Mouse (Mus musculus): ENCODE measurements around the gene Pkd1l1. TPM values are rescaled to one million over a fixed set of nuclear protein-coding genes. Genes with fewer than 3 reads are reported as not detected.

The Pkd1l1 gene
- polyA plus RNA-seq, 1 experiment from 2014 or later, result 0.08 TPM

- H3K4me3 ChIP-seq (replicated peaks), result no peak overlapping the region
- H3K4me1 ChIP-seq (replicated peaks), result peaks cover 4% of the 10 kb centered on the region; the same call in 1 of the 2 replicates
- 7% methylated on average over 5 of the region's 5 CpGs for WGBS
- ATAC-seq, result no peak
- no peak overlapping the region for H3K4me2 ChIP-seq (replicated peaks)
- H3K27ac ChIP-seq, result no peak overlapping the region
- H3K9ac ChIP-seq (replicated peaks), result no peak overlapping the region
- no peaks in the 10 kb centered on the region for H3K27me3 ChIP-seq
- H3K9me3 ChIP-seq, result no peaks in the 10 kb centered on the region
- no peaks in the 10 kb centered on the region for H3K36me3 ChIP-seq
These were observed 161.5 kb downstream of the Pkd1l1 start for GRCm38 (mm10) chr11:8811506-8812100.

GRCm38 (mm10) chr11:8809644-8810043 is 163.4 kb downstream of the Pkd1l1 start:
- Histone ChIP-seq H3K9ac (replicated peaks) (no peak overlapping the region), H3K4me3 (replicated peaks) (no peak overlapping the region), H3K27ac (no peak overlapping the region), H3K4me2 (replicated peaks) (no peak overlapping the region), H3K27me3 (no peaks in the 10 kb centered on the region), H3K36me3 (no peaks in the 10 kb centered on the region), H3K4me1 (replicated peaks) (peaks cover 4% of the 10 kb centered on the region; the same call in 1 of the 2 replicates), H3K9me3 (no peaks in the 10 kb centered on the region)
- ATAC-seq, result no peak
- 71% methylated on average over 1 of the region's 1 CpGs for WGBS

GRCm38 (mm10) chr11:8807009-8807408 is 166.1 kb downstream of the Pkd1l1 start:
- no peak for ATAC-seq
- no peak overlapping the region for H3K9ac ChIP-seq (replicated peaks)
- H3K27me3 ChIP-seq, result no peaks in the 10 kb centered on the region
- WGBS, result 76% methylated on average over 4 of the region's 4 CpGs
- no peak overlapping the region for H3K27ac ChIP-seq
- no peak overlapping the region for H3K4me3 ChIP-seq (replicated peaks)
- H3K36me3 ChIP-seq, result no peaks in the 10 kb centered on the region
- H3K4me2 ChIP-seq (replicated peaks), result no peak overlapping the region
- peaks cover 4% of the 10 kb centered on the region; the same call in 1 of the 2 replicates for H3K4me1 ChIP-seq (replicated peaks)
- no peaks in the 10 kb centered on the region for H3K9me3 ChIP-seq

GRCm38 (mm10) chr11:8804178-8804577 is 168.9 kb downstream of the Pkd1l1 start:
- H3K27me3 ChIP-seq, result no peaks in the 10 kb centered on the region
- no peak for ATAC-seq
- no peaks in the 10 kb centered on the region for H3K9me3 ChIP-seq
- H3K36me3 ChIP-seq, result no peaks in the 10 kb centered on the region
- no peaks in the 10 kb centered on the region for H3K4me1 ChIP-seq (replicated peaks)
- WGBS, result 81% methylated on average over 3 of the region's 3 CpGs
- H3K27ac ChIP-seq, result no peak overlapping the region
- H3K4me3 ChIP-seq (replicated peaks), result no peak overlapping the region
- no peak overlapping the region for H3K4me2 ChIP-seq (replicated peaks)
- no peak overlapping the region for H3K9ac ChIP-seq (replicated peaks)

- H3K27ac ChIP-seq, result no peak overlapping the region
- H3K9me3 ChIP-seq, result no peaks in the 10 kb centered on the region
- ATAC-seq, result no peak
- H3K4me1 ChIP-seq (replicated peaks), result no peaks in the 10 kb centered on the region
- no peak overlapping the region for H3K9ac ChIP-seq (replicated peaks)
- H3K4me3 ChIP-seq (replicated peaks), result no peak overlapping the region
- no peaks in the 10 kb centered on the region for H3K27me3 ChIP-seq
- WGBS, result 93% methylated on average over 5 of the region's 5 CpGs
- H3K4me2 ChIP-seq (replicated peaks), result no peak overlapping the region
- H3K36me3 ChIP-seq, result no peaks in the 10 kb centered on the region
These were observed 175.6 kb downstream of the Pkd1l1 start for GRCm38 (mm10) chr11:8797486-8797885.

GRCm38 (mm10) chr11:8795031-8795430 is 178.0 kb downstream of the Pkd1l1 start:
- no peaks in the 10 kb centered on the region for H3K4me1 ChIP-seq (replicated peaks)
- ATAC-seq, result no peak
- no peak overlapping the region for H3K4me2 ChIP-seq (replicated peaks)
- WGBS, result 90% methylated on average over 3 of the region's 3 CpGs
- H3K9me3 ChIP-seq, result no peaks in the 10 kb centered on the region
- H3K36me3 ChIP-seq, result no peaks in the 10 kb centered on the region
- H3K9ac ChIP-seq (replicated peaks), result no peak overlapping the region
- H3K27me3 ChIP-seq, result no peaks in the 10 kb centered on the region
- H3K4me3 ChIP-seq (replicated peaks), result no peak overlapping the region
- no peak overlapping the region for H3K27ac ChIP-seq

- H3K9ac ChIP-seq (replicated peaks), result no peak overlapping the region
- H3K27ac ChIP-seq, result no peak overlapping the region
- no peaks in the 10 kb centered on the region for H3K9me3 ChIP-seq
- 88% methylated on average over 2 of the region's 2 CpGs for WGBS
- no peak overlapping the region for H3K4me3 ChIP-seq (replicated peaks)
- no peak overlapping the region for H3K4me2 ChIP-seq (replicated peaks)
- no peaks in the 10 kb centered on the region for H3K4me1 ChIP-seq (replicated peaks)
- H3K36me3 ChIP-seq, result no peaks in the 10 kb centered on the region
- no peak for ATAC-seq
- H3K27me3 ChIP-seq, result no peaks in the 10 kb centered on the region
These were observed 180.9 kb downstream of the Pkd1l1 start for GRCm38 (mm10) chr11:8792146-8792545.

- no peak for ATAC-seq
- Histone ChIP-seq H3K27me3 (no peaks in the 10 kb centered on the region), H3K4me2 (replicated peaks) (no peak overlapping the region), H3K4me1 (replicated peaks) (no peaks in the 10 kb centered on the region), H3K4me3 (replicated peaks) (no peak overlapping the region), H3K9me3 (no peaks in the 10 kb centered on the region), H3K9ac (replicated peaks) (no peak overlapping the region), H3K36me3 (no peaks in the 10 kb centered on the region), H3K27ac (no peak overlapping the region)
- WGBS, result 77% methylated on average over 5 of the region's 5 CpGs
These were observed 183.9 kb downstream of the Pkd1l1 start for GRCm38 (mm10) chr11:8789186-8789585.

- Histone ChIP-seq H3K4me3 (replicated peaks) (no peak overlapping the region), H3K36me3 (no peaks in the 10 kb centered on the region)
These were observed 185.5 kb downstream of the Pkd1l1 start for GRCm38 (mm10) chr11:8787604-8788003.

GRCm38 (mm10) chr11:8784413-8784812 is 188.7 kb downstream of the Pkd1l1 start:
- no peak overlapping the region for H3K9ac ChIP-seq (replicated peaks)
- no peaks in the 10 kb centered on the region for H3K36me3 ChIP-seq
- H3K4me3 ChIP-seq (replicated peaks), result no peak overlapping the region
- H3K4me1 ChIP-seq (replicated peaks), result peaks cover under 1% of the 10 kb centered on the region; the same call in 1 of the 2 replicates
- no peaks in the 10 kb centered on the region for H3K27me3 ChIP-seq
- WGBS, result 82% methylated on average over 4 of the region's 4 CpGs
- no peak overlapping the region for H3K4me2 ChIP-seq (replicated peaks)
- no peak for ATAC-seq
- H3K9me3 ChIP-seq, result no peaks in the 10 kb centered on the region
- no peak overlapping the region for H3K27ac ChIP-seq

More at GRCm38 (mm10) chr11:8787604-8788003, 185.5 kb downstream of the Pkd1l1 start:
- 91% methylated on average over 3 of the region's 3 CpGs for WGBS
- Histone ChIP-seq H3K9ac (replicated peaks) (no peak overlapping the region), H3K4me1 (replicated peaks) (no peaks in the 10 kb centered on the region), H3K4me2 (replicated peaks) (no peak overlapping the region), H3K9me3 (no peaks in the 10 kb centered on the region), H3K27me3 (no peaks in the 10 kb centered on the region), H3K27ac (no peak overlapping the region)
- no peak for ATAC-seq

GRCm38 (mm10) chr11:8782141-8782465 is 191.0 kb downstream of the Pkd1l1 start:
- H3K4me3 ChIP-seq (replicated peaks), result no peak overlapping the region
- 84% methylated on average over 3 of the region's 3 CpGs for WGBS
- no peaks in the 10 kb centered on the region for H3K36me3 ChIP-seq
- H3K9me3 ChIP-seq, result no peaks in the 10 kb centered on the region
- no peak overlapping the region for H3K9ac ChIP-seq (replicated peaks)
- no peak for ATAC-seq
- H3K4me1 ChIP-seq (replicated peaks), result peaks cover 4% of the 10 kb centered on the region; the same call in 1 of the 2 replicates
- no peaks in the 10 kb centered on the region for H3K27me3 ChIP-seq
- H3K27ac ChIP-seq, result no peak overlapping the region
- H3K4me2 ChIP-seq (replicated peaks), result no peak overlapping the region

GRCm38 (mm10) chr11:8781308-8782140 is 191.5 kb downstream of the Pkd1l1 start:
- WGBS, result 87% methylated on average over 10 of the region's 10 CpGs
- no peaks in the 10 kb centered on the region for H3K36me3 ChIP-seq
- H3K4me2 ChIP-seq (replicated peaks), result no peak overlapping the region
- H3K9ac ChIP-seq (replicated peaks), result no peak overlapping the region
- no peaks in the 10 kb centered on the region for H3K27me3 ChIP-seq
- no peak; the same call in 1 of the 2 replicates for ATAC-seq
- H3K4me1 ChIP-seq (replicated peaks), result peaks cover 4% of the 10 kb centered on the region; the same call in 1 of the 2 replicates
- no peak overlapping the region for H3K27ac ChIP-seq
- no peak overlapping the region for H3K4me3 ChIP-seq (replicated peaks)
- H3K9me3 ChIP-seq, result no peaks in the 10 kb centered on the region
